Mouse (Mus musculus): ENCODE measurements around the gene BC107364. TPM values are rescaled to one million over a fixed set of nuclear protein-coding genes. Genes with fewer than 3 reads are reported as not detected.
"Not testable (repeated sequence)": the region's sequence is repeated elsewhere in the genome, so short reads cannot be mapped to it uniquely, and the experiment has no call there.

The BC107364 gene
- polyA plus RNA-seq, 1 experiment from 2014 or later = not detected

DNA sequence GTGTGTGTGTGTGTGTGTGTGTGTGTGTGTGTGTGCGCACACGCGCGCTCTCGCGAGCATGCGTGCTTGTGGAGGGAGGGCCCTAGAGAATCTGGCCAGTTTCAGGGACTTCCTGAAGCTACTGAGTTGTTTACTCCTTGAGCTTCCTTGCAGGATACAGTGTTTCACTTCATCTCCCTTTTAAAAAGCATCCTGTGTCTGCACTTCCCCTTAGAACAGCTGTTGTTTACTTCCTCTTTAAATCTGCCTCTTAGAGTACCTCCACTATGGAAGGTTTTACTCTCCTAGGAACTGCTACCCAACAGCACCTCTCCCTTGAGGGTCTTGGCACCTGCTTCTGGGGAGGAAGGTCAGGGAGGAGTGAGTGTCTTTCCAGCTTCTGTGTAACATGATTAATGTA is 55.2 kb downstream of the BC107364 start:
- H3K27ac ChIP-seq = no peak overlapping the region
- H3K4me1 ChIP-seq (replicated peaks) = peaks cover 5% of the 10 kb centered on the region
- WGBS = 98% methylated on average over 7 of the region's 7 CpGs
- DNase-seq (ENCODE audit: low spot score) = no peak
- no peaks in the 10 kb centered on the region for H3K9me3 ChIP-seq
- no peaks in the 10 kb centered on the region for H3K36me3 ChIP-seq
- H3K4me3 ChIP-seq = no peak overlapping the region
- H3K27me3 ChIP-seq (ENCODE audit: insufficient read depth, poor library complexity, severe bottlenecking) = peaks cover 96% of the 10 kb centered on the region

DNA sequence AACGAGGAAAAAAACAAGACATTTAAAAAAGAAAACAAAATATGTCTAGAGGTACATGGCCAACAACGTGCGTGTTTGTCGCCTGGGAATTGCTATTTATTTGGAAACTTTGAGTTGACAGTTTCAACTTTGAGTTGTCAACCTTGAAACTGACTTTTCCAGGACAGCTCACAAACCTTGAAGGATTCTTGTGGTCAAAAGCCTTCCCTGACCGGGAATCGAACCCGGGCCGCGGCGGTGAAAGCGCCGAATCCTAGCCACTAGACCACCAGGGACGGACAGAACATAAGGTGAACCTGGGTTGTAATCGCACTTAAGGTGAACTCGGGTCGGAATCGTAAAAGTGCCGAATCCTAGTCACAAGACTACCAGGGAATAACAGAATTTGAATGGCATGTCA is 64.9 kb downstream of the BC107364 start:
- H3K27ac ChIP-seq; H3K36me3 ChIP-seq; H3K9me3 ChIP-seq; DNase-seq (ENCODE audit: low spot score); H3K4me3 ChIP-seq; H3K4me1 ChIP-seq (replicated peaks): not testable (repeated sequence)
- WGBS = no CpG with 5 or more reads among the region's 18 CpGs
- peaks cover 37% of the 10 kb centered on the region for H3K27me3 ChIP-seq (ENCODE audit: insufficient read depth, poor library complexity, severe bottlenecking)

Other genes starting within 250 kb of the BC107364 start
- gene Bola1, start 232.6 kb downstream of the BC107364 start, polyA plus RNA-seq (2016; fragmentation: Nextera tagmentation; extraction: Ambion mirVana) = 89.6 and 90.3 TPM in 2 replicates
- gene Hist2h2ab, start 232.4 kb downstream of the BC107364 start, polyA plus RNA-seq (2016; fragmentation: Nextera tagmentation; extraction: Ambion mirVana) = not detected in 2 replicates
- 7.6 and 12.0 TPM in 2 replicates for gene Hist2h2ac, start 231.4 kb downstream of the BC107364 start, polyA plus RNA-seq (2016; fragmentation: Nextera tagmentation; extraction: Ambion mirVana)
- 6.0 and 8.7 TPM in 2 replicates for gene Hist2h2be, start 231.2 kb downstream of the BC107364 start, polyA plus RNA-seq (2016; fragmentation: Nextera tagmentation; extraction: Ambion mirVana)
- gene Hist2h3c2, start 213.2 kb downstream of the BC107364 start, polyA plus RNA-seq (2016; fragmentation: Nextera tagmentation; extraction: Ambion mirVana) = 7.9 and 8.4 TPM in 2 replicates
- gene Hist2h2aa2, start 212.0 kb downstream of the BC107364 start, polyA plus RNA-seq (2016; fragmentation: Nextera tagmentation; extraction: Ambion mirVana) = 44.6 and 55.1 TPM in 2 replicates
- 11.3 and 13.4 TPM in 2 replicates for gene Hist2h2aa1, start 206.8 kb downstream of the BC107364 start, polyA plus RNA-seq (2016; fragmentation: Nextera tagmentation; extraction: Ambion mirVana)
- gene Hist2h3c1, start 205.6 kb downstream of the BC107364 start, polyA plus RNA-seq (2016; fragmentation: Nextera tagmentation; extraction: Ambion mirVana) = 0.42 and 0.56 TPM in 2 replicates
- 6.8 and 13.6 TPM in 2 replicates for gene Hist2h4, start 189.0 kb downstream of the BC107364 start, polyA plus RNA-seq (2016; fragmentation: Nextera tagmentation; extraction: Ambion mirVana)
- 49.7 and 51.9 TPM in 2 replicates for gene Hist2h3b, start 183.7 kb downstream of the BC107364 start, polyA plus RNA-seq (2016; fragmentation: Nextera tagmentation; extraction: Ambion mirVana)
- 9.4 and 9.7 TPM in 2 replicates for gene Hist2h2bb, start 182.6 kb downstream of the BC107364 start, polyA plus RNA-seq (2016; fragmentation: Nextera tagmentation; extraction: Ambion mirVana)
- 1.7 and 1.9 TPM in 2 replicates for gene Fcgr1, start 158.3 kb downstream of the BC107364 start, polyA plus RNA-seq (2016; fragmentation: Nextera tagmentation; extraction: Ambion mirVana)
- gene Hfe2, start 72.9 kb upstream of the BC107364 start, polyA plus RNA-seq (2016; fragmentation: Nextera tagmentation; extraction: Ambion mirVana) = 0.89 and 2.2 TPM in 2 replicates
- gene Txnip, start 105.7 kb upstream of the BC107364 start, polyA plus RNA-seq (2016; fragmentation: Nextera tagmentation; extraction: Ambion mirVana) = 36.3 and 38.1 TPM in 2 replicates
- gene Gm16253, start 124.7 kb upstream of the BC107364 start, polyA plus RNA-seq (2016; fragmentation: Nextera tagmentation; extraction: Ambion mirVana) = 0.55 and 0.93 TPM in 2 replicates
- 25.3 and 29.4 TPM in 2 replicates for gene Polr3gl, start 141.9 kb upstream of the BC107364 start, polyA plus RNA-seq (2016; fragmentation: Nextera tagmentation; extraction: Ambion mirVana)
- gene Ankrd34a, start 144.3 kb upstream of the BC107364 start, polyA plus RNA-seq (2016; fragmentation: Nextera tagmentation; extraction: Ambion mirVana) = 0.92 and 1.5 TPM in 2 replicates
- 5.4 and 5.5 TPM in 2 replicates for gene Lix1l, start 148.8 kb upstream of the BC107364 start, polyA plus RNA-seq (2016; fragmentation: Nextera tagmentation; extraction: Ambion mirVana)
- gene Rbm8a, start 177.6 kb upstream of the BC107364 start, polyA plus RNA-seq (2016; fragmentation: Nextera tagmentation; extraction: Ambion mirVana) = 185 and 210 TPM in 2 replicates
- 39.3 and 41.8 TPM in 2 replicates for gene Pex11b, start 183.1 kb upstream of the BC107364 start, polyA plus RNA-seq (2016; fragmentation: Nextera tagmentation; extraction: Ambion mirVana)
- 0.06 and 0.13 TPM in 2 replicates for gene Gm42957, start 183.2 kb upstream of the BC107364 start, polyA plus RNA-seq (2016; fragmentation: Nextera tagmentation; extraction: Ambion mirVana)
- gene Itga10, start 193.3 kb upstream of the BC107364 start, polyA plus RNA-seq (2016; fragmentation: Nextera tagmentation; extraction: Ambion mirVana) = 0.31 and 0.35 TPM in 2 replicates
- 0.10 and 0.16 TPM in 2 replicates for gene Ankrd35, start 217.8 kb upstream of the BC107364 start, polyA plus RNA-seq (2016; fragmentation: Nextera tagmentation; extraction: Ambion mirVana)
- gene Pias3, start 244.1 kb upstream of the BC107364 start, polyA plus RNA-seq (2016; fragmentation: Nextera tagmentation; extraction: Ambion mirVana) = 46.2 and 48.3 TPM in 2 replicates

Measured in hindbrain, embryonic 10.5 days (tissue).